Mouse (Mus musculus) neural tube, embryonic 10.5 days (tissue): ENCODE data around the gene Mrtfa.

Experiments used
- DNase-seq: peaks from one replicate; pipeline ENCODE4 v3.0.0-alpha.2; 2017; ENCODE audit warnings: low spot score; ENCODE audit errors: extremely low spot score

Mrtfa gene

DNA sequence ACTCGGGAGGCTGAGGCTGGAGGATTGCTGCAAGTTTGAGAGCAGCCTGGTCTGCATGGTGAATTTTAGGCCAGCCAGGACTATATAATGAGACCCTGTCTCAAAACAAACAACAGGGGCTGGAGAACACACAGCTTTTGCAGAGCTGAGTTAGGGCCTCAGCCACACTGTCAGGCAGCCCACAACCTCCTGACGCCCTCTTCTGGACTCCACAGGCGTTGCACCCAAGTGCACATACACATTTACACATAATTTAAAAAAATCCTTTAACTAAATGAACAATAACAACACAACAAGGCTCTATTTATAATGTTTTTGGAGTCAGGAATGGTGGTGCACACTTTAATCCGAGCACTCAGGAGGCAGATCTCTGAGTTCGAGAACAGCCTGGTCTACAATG is 7.9 kb upstream of the Mrtfa start:
- DNase-seq, result no peak

GRCm38 (mm10) chr15:81197197-81197596 is 6.6 kb upstream of the Mrtfa start:
- DNase-seq, result no peak

- DNase-seq, result no peak
Measured at GRCm38 (mm10) chr15:81195447-81195846, 4.9 kb upstream of the Mrtfa start.

GRCm38 (mm10) chr15:81194791-81195190 is 4.2 kb upstream of the Mrtfa start:
- no peak for DNase-seq

DNA sequence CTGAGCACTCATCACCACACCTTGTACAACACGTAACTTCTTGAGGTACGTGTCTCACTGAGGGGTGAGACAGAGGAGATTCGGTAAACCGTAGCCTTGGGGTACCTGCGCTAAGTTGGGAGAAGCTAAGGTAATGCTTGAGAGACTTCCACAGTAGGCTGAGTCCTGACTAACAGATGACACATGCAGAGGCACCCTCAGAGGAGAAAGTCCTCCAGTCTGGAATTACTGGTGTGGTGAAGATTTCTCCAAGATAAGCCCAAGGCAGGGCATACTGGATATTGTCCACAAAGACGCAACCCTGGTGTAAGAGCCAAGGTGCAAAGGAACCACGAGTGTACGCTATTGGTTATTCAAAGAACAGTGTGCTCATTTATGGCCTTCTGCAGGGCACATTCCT is 2.3 kb upstream of the Mrtfa start:
- no peak for DNase-seq

- DNase-seq, result no peak
Measured at GRCm38 (mm10) chr15:81192316-81192715, 1.8 kb upstream of the Mrtfa start.

DNA sequence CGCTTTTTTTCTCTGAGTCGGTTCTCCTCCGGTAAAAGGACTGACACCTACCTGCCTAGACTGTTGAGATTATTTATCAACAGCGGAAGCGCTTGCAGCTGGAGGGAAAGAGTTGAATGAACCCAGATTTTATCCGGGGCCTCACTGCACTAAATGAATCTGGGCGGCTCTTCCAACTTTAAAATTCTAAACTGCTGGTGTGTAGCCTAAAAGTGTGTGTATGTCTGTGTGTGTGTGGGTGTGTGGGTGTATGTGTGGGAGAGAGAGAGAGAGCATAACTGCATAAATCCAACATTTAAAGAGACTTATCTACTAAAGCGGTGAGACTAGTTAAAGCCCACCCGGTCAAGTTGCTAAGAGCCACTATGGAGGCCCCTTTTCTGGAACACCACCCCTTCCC is 746 bp upstream of the Mrtfa start:
- no peak for DNase-seq

DNA sequence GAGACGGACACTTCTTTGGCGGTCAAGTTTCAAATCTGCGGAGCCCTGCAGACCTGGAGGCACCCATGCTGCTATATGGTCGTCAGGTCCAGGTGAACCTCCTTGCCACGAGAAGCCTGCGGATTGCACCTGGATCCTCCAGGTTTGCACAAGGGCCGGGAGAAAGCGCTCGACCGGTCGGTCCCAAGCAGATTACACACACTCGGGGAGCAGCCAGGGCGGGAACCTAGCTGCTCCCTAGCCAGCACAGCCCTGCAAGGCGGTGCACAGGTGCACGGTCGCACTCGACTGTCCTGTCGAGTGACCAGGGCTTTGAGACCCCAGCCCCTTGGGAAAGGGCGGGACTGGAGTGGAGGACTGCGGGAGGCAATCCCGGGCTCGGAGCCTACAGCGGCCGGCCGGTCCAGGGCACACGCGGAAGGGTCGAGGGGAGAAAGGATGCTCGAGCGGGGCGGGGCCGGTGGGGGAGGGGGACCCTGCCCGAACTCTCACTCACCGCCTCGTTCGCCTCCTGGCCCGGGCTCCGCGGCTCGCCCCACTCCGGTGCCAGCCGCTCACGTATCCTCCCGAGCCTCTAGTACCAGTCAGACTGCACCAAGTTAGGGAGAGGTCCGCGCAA is 437 bp downstream of the Mrtfa start:
- DNase-seq, result no peak

DNA sequence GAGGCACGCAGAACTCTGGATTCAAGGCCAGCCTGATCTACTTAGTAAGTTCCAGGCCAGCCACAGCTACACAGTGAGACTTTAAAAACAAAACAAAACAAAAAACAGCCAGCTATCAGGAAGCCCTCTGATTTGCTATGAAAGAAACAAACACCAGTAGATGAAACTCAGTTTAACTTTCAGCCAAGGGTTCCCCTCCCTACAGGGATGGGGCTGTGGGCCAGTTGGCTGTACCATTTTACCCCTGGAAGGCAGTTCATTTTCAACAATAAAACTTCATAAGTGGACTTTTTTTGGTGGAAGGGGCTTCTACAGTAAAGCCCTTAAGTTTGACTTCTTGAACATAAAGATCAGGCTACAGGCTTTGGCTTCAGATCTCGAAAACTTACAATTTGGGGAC is 1.5 kb downstream of the Mrtfa start:
- DNase-seq, result no peak

- DNase-seq, result no peak
Measured at GRCm38 (mm10) chr15:81184913-81185312, 5.6 kb downstream of the Mrtfa start.

DNA sequence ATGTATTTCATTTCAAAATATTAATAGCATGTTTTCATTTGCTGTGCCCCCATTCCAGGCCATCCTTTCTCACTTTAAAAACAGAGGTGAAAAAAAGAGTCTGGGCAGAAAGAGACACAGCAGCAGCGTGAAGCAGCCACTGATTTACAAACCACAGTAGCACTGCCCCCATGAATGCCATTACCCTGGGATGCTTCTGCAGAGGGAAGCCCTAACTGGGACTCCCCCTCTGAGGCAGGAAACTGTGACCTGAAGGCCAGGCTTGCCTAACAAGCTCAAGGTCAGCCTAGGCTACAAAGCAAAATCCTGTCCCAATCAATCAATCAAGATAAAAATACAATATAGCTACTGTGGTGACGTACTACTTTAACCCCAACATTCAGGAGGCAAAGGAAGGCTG is 9.3 kb downstream of the Mrtfa start:
- DNase-seq, result no peak

- DNase-seq, result no peak
Measured at GRCm38 (mm10) chr15:81179523-81179922, 11.0 kb downstream of the Mrtfa start.

DNA sequence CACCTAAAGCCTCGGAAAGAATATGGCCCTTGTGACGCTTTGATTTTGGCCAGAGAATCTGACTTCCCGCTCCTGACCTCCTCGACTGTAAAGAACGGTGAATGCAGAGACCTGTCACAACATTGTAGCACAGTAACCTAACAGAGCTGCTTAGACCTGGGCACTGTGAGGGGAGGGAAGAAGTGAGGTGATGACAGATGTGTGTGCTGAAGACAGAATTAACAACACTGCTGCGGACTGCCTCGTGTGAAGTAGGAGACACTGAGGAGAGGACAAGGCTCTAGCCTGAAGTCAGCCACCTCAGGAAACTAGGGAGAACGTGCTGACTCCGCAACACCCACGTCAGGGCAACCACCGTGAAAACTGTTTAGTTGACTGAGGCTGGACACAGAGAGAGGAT is 11.9 kb downstream of the Mrtfa start:
- DNase-seq, result no peak

- no peak for DNase-seq
Measured at GRCm38 (mm10) chr15:81177860-81178259, 12.7 kb downstream of the Mrtfa start.

DNA sequence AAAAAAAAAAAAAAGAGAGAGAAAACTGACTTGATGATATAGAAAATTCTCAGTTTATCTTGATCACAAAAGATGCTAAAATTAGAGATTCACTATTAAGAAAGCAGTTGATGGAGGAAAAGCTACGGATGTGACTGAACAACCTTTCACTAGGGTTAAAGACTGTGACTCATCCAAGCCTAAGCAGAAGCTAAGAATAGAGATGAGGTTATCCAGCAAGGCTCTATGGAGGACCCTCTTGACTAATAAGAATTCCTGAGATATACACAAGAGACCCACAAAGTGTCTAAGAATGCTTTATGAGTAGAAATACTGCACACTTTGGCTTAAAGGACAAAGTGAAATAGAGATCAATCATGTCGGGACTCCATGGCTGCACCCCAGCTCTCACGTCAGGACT is 14.9 kb downstream of the Mrtfa start:
- DNase-seq, result no peak

- no peak for DNase-seq
Measured at GRCm38 (mm10) chr15:81172259-81172658, 18.3 kb downstream of the Mrtfa start.

GRCm38 (mm10) chr15:81168735-81169134 is 21.8 kb downstream of the Mrtfa start:
- no peak for DNase-seq

GRCm38 (mm10) chr15:81167831-81168230 is 22.7 kb downstream of the Mrtfa start:
- DNase-seq, result no peak

DNA sequence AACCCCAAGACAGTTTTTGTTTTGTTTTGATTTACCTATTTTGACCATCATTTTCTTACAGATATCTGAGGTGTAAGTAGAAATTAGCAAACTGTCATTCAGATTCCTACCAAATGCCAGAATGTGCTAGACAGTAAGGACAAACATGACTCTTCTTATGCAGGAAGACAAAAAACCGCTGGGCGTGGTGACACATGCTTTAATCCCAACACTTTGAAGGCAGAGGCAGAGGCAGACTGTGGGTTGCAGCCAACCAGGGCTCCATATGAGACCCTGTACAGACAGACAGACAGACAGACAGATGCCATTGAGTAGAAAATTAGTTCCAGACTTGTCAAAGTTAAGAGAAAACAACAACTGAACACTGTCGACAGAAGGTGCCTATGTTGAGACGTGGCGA is 24.3 kb downstream of the Mrtfa start:
- no peak for DNase-seq

GRCm38 (mm10) chr15:81164560-81165310 is 25.8 kb downstream of the Mrtfa start:
- no peak for DNase-seq

DNA sequence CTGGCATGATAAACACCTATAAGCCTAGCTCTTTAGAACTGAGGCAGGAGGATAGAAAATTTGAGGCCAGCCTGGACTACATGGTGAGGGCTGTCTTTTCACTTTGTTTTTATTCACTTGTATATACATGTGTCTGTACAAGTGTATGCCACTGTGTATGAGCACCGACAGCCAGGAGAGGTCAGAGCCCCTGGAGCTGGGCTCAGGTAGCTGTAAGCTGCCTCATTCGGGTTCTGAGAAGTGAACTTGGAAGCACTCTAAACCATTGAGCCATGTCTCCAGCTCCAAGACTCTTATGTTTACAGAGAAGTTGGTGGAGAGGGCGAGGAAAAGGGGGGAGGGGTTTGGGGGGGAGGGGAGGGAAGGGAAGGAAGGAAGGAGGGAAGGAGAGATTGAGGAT is 29.0 kb downstream of the Mrtfa start:
- DNase-seq, result no peak

GRCm38 (mm10) chr15:81160677-81161076 is 29.9 kb downstream of the Mrtfa start:
- DNase-seq, result no peak

DNA sequence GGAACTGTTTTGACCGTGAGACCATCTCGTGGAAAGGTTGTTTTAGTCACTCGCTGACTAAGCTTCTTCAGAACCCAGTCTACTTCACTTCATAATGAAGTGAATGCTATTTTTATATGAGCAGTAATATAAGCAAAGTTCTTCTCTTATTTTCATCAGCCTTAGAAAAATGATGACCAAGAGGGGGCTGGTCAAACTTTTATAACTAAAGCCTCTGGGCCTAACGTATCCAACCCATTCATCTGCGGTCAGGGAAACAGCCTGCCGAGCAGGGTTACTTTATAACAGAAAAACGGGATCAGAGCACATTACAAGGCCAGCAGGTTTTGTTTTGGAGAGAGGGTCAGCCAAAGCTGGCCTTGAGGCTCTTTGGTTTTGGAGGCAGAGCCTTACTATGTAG is 31.3 kb downstream of the Mrtfa start:
- no peak for DNase-seq
